Mouse (Mus musculus): ENCODE measurements around the gene Snrpc. TPM values are rescaled to one million over a fixed set of nuclear protein-coding genes. Genes with fewer than 3 reads are reported as not detected.

The Snrpc gene
- polyA plus RNA-seq, 2 experiments from 2014 or later, result 84.0 to 86.8 TPM

DNA sequence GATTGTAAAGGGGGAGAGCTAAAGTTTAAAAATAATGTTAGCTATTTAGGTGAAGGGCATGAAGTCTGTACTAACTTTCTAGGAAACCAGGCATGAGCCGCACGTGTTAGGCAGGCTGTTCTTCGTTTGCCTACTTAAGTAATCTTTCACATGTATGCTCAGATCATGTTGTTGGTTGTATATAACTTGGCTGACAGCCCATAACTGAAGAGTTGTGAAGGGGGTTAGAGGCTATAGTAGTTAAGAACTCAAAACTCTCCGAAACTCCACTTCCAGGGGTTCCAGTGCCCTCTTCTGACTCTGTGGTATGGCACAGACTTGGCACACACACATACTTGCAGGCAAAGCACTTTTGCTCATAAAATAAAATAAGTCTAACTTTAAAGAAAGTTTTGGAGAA lies 28.8 kb downstream of the Snrpc start:
- ATAC-seq, result no peak

DNA sequence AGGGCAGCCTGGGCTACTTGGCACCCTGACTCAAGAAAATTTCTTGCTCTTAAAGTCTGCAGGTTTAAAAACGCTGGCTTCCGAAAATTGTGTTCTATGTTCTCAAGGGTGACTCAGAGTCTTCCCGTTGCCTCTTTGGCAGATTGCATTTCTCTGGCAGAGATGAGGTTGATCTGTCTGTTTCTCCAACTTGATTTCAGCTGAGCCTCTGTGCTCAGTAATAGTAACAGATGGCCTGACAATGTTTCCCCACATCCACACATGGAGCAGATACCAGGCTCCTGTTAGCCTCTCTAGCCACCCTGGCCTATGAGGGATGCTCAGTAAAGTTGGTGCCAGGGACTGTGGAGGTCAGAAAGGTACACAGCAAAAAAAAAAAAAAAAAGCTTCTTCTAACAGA lies 33.9 kb downstream of the Snrpc start:
- no peak for ATAC-seq

DNA sequence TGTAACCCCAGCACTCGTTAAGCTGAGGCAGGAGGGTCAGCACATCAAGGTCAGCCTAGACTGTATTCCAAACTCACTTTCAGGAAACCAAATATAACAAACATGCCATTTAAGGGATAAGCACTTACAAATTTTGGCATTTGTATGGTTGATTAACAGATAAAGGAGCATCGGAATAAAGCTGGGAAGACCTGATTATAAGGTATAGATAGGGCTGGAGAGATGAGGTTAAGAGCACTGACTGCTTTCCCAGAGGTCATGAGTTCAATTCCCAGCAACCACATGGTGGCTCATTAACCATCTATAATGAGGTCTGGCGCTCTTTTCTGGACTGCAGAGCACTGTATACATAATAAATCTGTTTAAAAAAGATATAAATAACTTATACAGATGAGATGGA lies 35.6 kb downstream of the Snrpc start:
- no peak for ATAC-seq

DNA sequence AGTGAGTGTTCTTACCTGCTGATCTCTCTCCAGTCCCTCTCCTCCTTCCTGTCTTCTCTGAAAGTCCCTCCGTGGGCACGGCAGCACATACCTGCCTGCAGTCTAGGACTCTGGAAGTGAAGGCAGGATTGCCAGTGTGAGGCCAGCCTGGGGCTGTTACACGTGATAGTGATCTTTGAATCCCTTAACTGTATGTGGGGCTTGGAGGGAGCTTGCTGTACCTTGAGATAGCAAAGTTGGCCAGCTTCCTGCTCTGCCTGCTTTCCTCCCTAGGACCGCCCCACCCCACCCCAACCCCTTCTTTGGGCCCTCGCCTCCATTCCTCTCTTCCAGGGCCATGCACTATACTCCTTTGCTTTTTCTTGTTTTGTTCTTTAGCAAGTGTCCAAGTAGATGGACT lies 36.6 kb downstream of the Snrpc start:
- no peak for ATAC-seq

DNA sequence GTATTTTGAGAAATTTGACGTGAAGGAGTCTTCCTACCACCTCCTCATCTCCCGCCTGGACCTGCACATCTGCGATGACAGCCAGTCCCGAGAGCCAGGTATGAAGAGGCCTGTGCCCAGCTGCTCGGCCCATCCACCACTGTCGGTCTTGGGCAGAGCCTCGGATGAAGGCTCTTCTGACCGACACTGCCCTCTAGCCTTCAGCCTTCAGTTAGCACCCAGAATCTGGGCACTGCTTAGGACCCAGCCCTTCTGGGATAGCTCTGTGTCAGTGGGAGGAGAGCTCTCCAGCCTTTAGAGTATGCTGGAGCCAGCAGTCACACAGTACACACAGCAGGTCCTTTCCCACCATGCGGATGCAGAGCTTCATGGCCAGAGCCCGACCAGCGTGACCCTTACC lies 43.6 kb downstream of the Snrpc start:
- ATAC-seq, result no peak

DNA sequence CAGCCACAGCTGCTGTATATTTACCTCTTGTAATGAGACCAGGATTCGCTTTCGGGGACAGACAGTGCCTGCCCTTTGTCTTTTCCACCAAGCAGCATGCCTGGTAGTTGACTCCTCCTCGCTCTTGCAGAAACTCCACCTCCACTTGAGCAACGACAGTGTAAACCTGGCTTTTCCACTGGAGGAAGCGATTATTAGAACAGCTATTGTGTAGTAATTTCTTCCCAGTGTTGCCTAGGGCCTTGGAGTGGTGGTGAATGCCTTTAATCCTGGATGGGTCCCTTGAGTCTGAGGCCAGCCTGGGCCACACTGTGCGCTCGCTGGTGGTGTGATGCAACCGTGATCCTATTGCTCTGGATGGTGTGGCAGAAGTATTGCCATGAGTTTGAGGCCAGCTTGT lies 45.2 kb downstream of the Snrpc start:
- no peak for ATAC-seq

DNA sequence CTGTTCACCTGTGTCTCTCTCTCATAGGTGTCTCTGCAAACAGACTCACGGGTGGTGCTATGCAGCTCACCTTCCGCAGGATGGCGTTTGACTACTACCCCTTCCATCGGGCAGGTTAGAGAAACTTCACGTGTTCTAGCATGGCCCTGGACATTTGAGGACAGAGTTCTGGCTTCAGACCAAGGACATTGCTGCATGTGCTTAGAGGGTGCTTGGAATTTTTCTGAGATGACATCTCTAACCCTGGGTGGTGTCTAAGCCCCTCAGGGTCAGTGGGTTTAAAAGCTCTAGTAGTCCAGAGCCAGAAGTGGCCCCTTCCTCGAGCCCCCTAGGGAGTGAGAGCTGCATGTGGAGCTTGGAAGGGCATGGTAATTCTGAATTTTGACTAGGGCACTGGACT lies 46.0 kb downstream of the Snrpc start:
- no peak for ATAC-seq

DNA sequence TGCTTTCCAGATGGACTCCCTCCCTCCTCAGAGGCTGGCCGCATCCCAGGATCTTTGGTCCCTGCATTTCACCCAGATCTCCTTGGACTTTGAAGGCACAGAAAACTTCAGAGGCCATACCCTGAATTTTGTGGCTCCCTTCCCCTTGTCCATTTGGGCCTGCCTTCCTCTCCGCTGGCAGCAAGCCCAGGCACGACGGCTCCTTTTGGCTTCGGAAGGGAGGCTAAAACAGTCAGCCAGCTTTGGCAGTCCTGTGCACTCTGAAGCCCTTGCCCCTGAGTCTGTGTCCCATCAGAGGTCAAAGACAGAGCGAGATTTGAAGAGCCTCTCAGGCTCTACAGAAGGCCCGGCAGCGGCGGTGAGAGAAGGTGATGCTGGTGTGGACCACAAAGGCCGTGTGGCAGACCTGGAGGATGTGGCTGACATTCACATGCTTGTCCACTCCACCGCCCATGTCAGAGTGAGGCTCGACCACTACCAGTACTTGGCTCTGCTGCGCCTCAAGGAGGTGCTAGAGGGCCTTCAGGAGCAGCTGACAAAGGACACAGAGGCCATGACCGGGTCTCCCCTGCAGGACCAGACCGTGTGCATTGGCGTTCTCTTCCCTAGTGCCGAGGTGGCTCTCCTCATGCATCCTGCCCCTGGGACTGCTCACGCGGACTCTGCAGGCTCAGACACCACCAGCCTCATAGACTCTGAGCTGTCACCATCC lies 48.7 kb downstream of the Snrpc start:
- ATAC-seq, result no peak

Other genes starting within 250 kb of the Snrpc start
- 10 to 100 TPM; 14.5 to 27.5 TPM for gene Nudt3, start 214.7 kb upstream of the Snrpc start, polyA plus RNA-seq (2017; shearing (Covaris generic))
- gene RPS10-NUDT3, start 202.9 kb upstream of the Snrpc start, polyA plus RNA-seq (2017; shearing (Covaris generic)), result not detected
- 1,000 to 10,000 TPM; 1,603 to 1,674 TPM for gene Rps10, start 201.5 kb upstream of the Snrpc start, polyA plus RNA-seq (2017; shearing (Covaris generic))
- 10 to 100 TPM; 36.5 to 37.2 TPM for gene Pacsin1, start 182.6 kb upstream of the Snrpc start, polyA plus RNA-seq (2017; shearing (Covaris generic))
- gene Spdef, start 109.2 kb upstream of the Snrpc start, polyA plus RNA-seq (2017; shearing (Covaris generic)), result not detected
- gene D17Wsu92e, start 17.5 kb upstream of the Snrpc start, polyA plus RNA-seq (2017; shearing (Covaris generic)), result 10 to 100 TPM; 14.6 to 14.9 TPM
- gene Uhrf1bp1, start 18.3 kb downstream of the Snrpc start, polyA plus RNA-seq (2017; shearing (Covaris generic)), result 1 to 10 TPM in 1 of 2 experiments, under 1 TPM in 1; 0.65 to 1.3 TPM
- gene Anks1, start 71.2 kb downstream of the Snrpc start, polyA plus RNA-seq (2017; shearing (Covaris generic)), result 1 to 10 TPM; 3.7 to 4.7 TPM
- 10 to 100 TPM; 38.2 to 42.3 TPM for gene Taf11, start 71.7 kb downstream of the Snrpc start, polyA plus RNA-seq (2017; shearing (Covaris generic))
- gene Tcp11, start 242.5 kb downstream of the Snrpc start, polyA plus RNA-seq (2017; shearing (Covaris generic)), result 1 to 10 TPM; 3.1 to 3.8 TPM